Mouse (Mus musculus) hindbrain, embryonic 16.5 days (tissue): ENCODE measurements at regions not wholly inside any gene's neighbourhood (a gene's known extent, or its start where the extent isn't known, plus 50 kb on each side); places are given as distances from the start of the nearest gene placed in this dataset.

Source experiments
- ATAC-seq: fragments of 200-750 bp; cut with Nextera tagmentation; 2 replicates; pipeline ENCODE4 v1.8.0; 2017; ENCODE audit warnings: moderate TSS enrichment, moderate library complexity
- H3K27ac ChIP-seq: fragments of 300-500 bp; sonication (generic); 2 replicates; pipeline ENCODE4 v1.5.1; 2014; ENCODE audit warnings: low read depth, mild to moderate bottlenecking, control low read depth, low read length, moderate library complexity
- H3K27me3 ChIP-seq: fragments of 300-500 bp; sonication (generic); replicated peaks from 2 replicates; pipeline ENCODE4 v1.6.1; 2014; ENCODE audit warnings: low read length; ENCODE audit not compliant: control insufficient read depth, insufficient read depth
- H3K36me3 ChIP-seq: fragments of 300-500 bp; sonication (generic); 2 replicates; pipeline ENCODE4 v1.6.1; 2014; ENCODE audit warnings: mild to moderate bottlenecking, low read length, moderate library complexity, mixed read lengths; ENCODE audit not compliant: control insufficient read depth, insufficient read depth
- H3K4me1 ChIP-seq: fragments of 300-500 bp; sonication (generic); 2 replicates; pipeline ENCODE4 v1.6.1; 2014; ENCODE audit warnings: low read depth, low read length; ENCODE audit not compliant: control insufficient read depth, insufficient read depth
- H3K4me2 ChIP-seq: fragments of 300-500 bp; sonication (generic); 2 replicates; pipeline ENCODE4 v1.6.1; 2014; ENCODE audit warnings: mild to moderate bottlenecking, low read length, control low read depth, moderate library complexity
- H3K4me3 ChIP-seq: fragments of 300-500 bp; sonication (generic); 2 replicates; pipeline ENCODE4 v1.5.1; 2014; ENCODE audit warnings: mild to moderate bottlenecking, low read length, control low read depth, moderate library complexity
- H3K9ac ChIP-seq: fragments of 300-500 bp; sonication (generic); 2 replicates; pipeline ENCODE4 v1.6.1; 2014; ENCODE audit warnings: low read depth, mild to moderate bottlenecking, control low read depth, low read length, moderate library complexity
- H3K9me3 ChIP-seq: fragments of 300-500 bp; sonication (generic); 2 replicates; pipeline ENCODE4 v1.6.1; 2014; ENCODE audit warnings: mild to moderate bottlenecking, low read length, moderate library complexity; ENCODE audit not compliant: control insufficient read depth
- WGBS: fragments of 180-500 bp; shearing (Covaris S2); extraction: QIAGEN DNeasy Blood & Tissue Kit; methylation state at CpG from one replicate; pipeline ENCODE4 v1.1.7; 2014; 5-methylcytosine and 5-hydroxymethylcytosine counted together

DNA sequence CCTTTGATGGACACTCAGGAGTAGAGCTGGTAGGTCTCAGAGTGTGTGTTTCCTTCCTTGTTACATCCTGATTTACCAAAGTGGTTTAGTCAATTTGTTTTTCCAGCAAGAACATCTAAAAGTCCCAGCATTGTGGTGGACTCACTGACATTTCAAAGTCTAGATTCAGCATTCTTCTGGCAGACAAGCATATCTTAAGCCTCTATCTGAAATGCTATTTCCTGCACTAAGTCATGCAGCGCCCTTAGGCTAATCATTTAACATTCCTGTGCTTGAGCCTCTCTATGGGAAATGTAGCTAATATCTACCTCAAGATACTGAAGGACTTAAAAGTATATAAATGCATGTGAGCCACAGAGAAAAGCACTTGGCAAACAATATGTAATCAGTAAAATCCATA, 3050.3 kb upstream of the Lrrc6 start:
- Histone ChIP-seq H3K9me3 (no peaks in the 10 kb centered on the region), H3K4me2 (no peak overlapping the region), H3K4me3 (no peak overlapping the region), H3K36me3 (no peaks in the 10 kb centered on the region), H3K4me1 (0 out of 2 replicates have a peak, but pooled peaks cover 3% of the 10 kb centered on the region), H3K27ac (no peak overlapping the region), H3K9ac (no peak overlapping the region), H3K27me3 (no peaks in the 10 kb centered on the region)
- 79% methylated on average over 1 of the region's 1 CpGs for WGBS
- no peak for ATAC-seq

DNA sequence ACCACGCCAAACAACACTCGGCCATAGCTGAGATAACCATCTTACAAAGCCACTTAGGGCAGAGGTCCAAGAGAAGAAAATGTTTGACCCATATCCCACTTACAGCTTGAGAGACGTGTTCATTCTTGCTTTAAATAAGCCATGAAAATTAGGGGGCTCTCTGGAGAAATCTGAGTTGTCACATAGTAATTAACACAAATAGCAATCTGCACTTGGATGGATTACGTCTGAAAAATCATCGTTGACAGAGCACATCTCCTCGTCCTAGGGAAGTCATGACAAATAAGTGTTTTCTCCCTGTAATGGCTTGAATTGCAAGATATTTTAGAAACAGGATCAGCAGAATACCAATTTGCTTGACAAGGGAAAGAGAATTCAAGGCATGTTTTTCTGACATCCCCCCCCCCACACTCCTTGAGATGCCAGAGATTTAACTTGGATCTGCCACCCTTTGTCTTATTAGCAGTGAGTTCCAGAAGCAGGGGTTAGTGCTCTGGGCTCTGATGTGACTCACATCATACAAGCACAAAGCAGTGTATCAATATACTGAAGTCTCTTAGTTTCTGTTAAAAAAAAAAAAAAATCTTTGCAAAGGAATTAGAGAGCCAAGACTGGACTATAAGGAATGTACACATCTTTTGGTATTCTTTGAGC, 3025.9 kb upstream of the Lrrc6 start:
- H3K27ac ChIP-seq = no peak overlapping the region
- ATAC-seq = no peak; the same call in 1 of the 2 replicates
- 49% methylated on average over 6 of the region's 6 CpGs for whole genome bisulfite sequencing
- H3K36me3 ChIP-seq = no peaks in the 10 kb centered on the region
- no peak overlapping the region for H3K9ac ChIP-seq
- no peak overlapping the region for H3K4me2 ChIP-seq
- no peaks in the 10 kb centered on the region for H3K9me3 ChIP-seq
- H3K4me3 ChIP-seq = no peak overlapping the region
- H3K27me3 ChIP-seq = no peaks in the 10 kb centered on the region
- no peaks in the 10 kb centered on the region for H3K4me1 ChIP-seq

DNA sequence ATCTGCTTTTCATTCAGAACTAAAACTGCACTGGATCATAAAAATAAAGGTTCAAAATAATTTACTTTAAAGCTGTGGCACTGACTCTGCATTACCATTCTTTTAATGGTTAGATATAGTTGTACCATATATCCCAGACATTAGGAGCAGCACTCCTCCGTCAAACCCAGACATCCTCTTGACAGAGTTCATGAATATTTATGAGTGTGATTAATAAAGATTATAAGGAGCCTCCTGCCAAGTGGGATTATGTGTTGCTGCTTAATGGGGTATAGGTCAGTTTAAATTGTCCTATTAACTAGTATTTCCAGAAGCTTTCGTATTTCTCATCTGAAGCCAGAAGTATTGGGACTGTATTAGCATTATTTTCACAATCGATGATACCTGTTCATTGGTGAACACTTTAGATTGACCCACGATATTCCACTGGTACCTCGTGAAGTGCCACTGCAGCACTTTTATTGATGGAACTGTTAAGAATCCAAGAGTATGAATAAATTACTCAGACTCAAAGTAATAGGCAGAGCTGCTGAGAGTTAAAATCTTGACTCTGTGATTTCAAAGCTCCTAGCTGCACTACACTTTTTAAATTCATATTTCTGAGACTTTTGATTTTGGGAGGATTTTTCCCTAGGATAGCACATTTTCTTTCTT, 2983.8 kb upstream of the Lrrc6 start:
- no peaks in the 10 kb centered on the region for H3K4me1 ChIP-seq
- no peak overlapping the region for H3K9ac ChIP-seq
- no peaks in the 10 kb centered on the region for H3K36me3 ChIP-seq
- no peak for ATAC-seq
- no peak overlapping the region for H3K27ac ChIP-seq
- 48% methylated on average over 5 of the region's 5 CpGs for WGBS
- H3K4me3 ChIP-seq = no peak overlapping the region
- H3K27me3 ChIP-seq = no peaks in the 10 kb centered on the region
- H3K4me2 ChIP-seq = no peak overlapping the region
- H3K9me3 ChIP-seq = no peaks in the 10 kb centered on the region

DNA sequence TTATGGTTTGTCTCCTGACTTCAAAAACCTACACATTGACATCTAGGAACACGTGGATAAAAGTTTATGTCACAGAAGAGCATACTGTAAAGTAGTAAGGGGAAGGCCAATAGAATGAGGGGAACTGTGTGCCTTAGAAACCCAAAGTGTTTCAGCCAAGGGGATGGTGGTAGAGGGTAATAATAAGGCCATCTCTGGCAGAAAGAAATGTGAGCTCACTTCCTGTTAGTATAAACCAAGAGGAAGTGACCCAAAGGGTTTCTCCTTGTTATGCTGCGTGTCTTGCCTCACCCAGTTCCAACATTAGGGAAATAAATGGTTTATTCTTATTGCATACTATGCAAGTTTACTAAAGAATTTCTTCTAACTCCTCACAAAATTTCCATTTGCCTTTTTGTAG, 2982.4 kb upstream of the Lrrc6 start:
- Histone ChIP-seq H3K9ac (no peak overlapping the region), H3K36me3 (no peaks in the 10 kb centered on the region), H3K9me3 (no peaks in the 10 kb centered on the region), H3K4me3 (no peak overlapping the region), H3K27ac (no peak overlapping the region), H3K27me3 (no peaks in the 10 kb centered on the region), H3K4me2 (no peak overlapping the region), H3K4me1 (no peaks in the 10 kb centered on the region)
- WGBS = 83% methylated on average over 2 of the region's 2 CpGs
- no peak for ATAC-seq

DNA sequence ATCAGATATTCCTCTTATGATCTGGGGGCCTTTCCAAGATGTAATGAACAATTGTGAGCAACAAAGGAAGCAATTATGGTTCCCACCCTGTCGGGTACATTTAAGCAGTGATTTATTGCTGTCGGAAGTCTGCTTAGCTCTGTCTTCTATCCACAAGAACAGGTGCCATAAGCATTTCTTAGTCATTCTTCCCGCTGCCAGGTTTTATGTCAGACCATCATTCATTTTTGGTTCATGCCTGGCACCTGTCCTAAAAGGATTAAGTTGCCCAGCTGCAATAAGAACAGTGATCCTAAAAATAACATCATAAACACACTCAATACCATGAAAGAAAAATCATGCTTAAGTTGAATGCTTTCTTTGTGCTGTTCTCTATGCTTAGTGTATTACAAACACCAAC, 2980.4 kb upstream of the Lrrc6 start:
- no peak for ATAC-seq
- 71% methylated on average over 3 of the region's 3 CpGs for WGBS
- H3K27me3 ChIP-seq = no peaks in the 10 kb centered on the region
- no peak overlapping the region for H3K27ac ChIP-seq
- no peaks in the 10 kb centered on the region for H3K36me3 ChIP-seq
- H3K9ac ChIP-seq = no peak overlapping the region
- no peaks in the 10 kb centered on the region for H3K4me1 ChIP-seq
- no peaks in the 10 kb centered on the region for H3K9me3 ChIP-seq
- no peak overlapping the region for H3K4me2 ChIP-seq
- no peak overlapping the region for H3K4me3 ChIP-seq

DNA sequence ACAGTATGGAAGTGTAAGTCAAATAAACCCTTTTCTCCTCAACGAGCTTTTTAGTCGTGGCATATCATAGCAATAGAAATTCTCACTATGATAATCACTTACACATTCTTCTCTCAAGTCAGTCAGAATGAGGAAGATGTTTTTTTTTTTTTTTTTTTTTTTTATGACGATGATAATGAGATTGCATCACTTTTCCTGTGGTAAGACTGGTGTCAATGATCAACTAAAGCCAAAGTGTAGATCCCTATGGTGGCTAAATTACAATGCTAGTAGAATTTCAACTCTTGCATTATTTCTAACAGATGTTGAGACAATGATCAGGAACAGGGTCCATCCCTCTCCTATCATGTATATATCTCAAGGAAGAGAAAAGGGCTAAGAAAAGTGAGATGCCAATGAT, 2976.3 kb upstream of the Lrrc6 start:
- H3K36me3 ChIP-seq = no peaks in the 10 kb centered on the region
- no peaks in the 10 kb centered on the region for H3K4me1 ChIP-seq
- H3K9me3 ChIP-seq = no peaks in the 10 kb centered on the region
- no peak overlapping the region for H3K9ac ChIP-seq
- WGBS = 92% methylated on average over 3 of the region's 3 CpGs
- no peaks in the 10 kb centered on the region for H3K27me3 ChIP-seq
- no peak overlapping the region for H3K4me3 ChIP-seq
- H3K27ac ChIP-seq = no peak overlapping the region
- no peak overlapping the region for H3K4me2 ChIP-seq
- no peak for ATAC-seq

DNA sequence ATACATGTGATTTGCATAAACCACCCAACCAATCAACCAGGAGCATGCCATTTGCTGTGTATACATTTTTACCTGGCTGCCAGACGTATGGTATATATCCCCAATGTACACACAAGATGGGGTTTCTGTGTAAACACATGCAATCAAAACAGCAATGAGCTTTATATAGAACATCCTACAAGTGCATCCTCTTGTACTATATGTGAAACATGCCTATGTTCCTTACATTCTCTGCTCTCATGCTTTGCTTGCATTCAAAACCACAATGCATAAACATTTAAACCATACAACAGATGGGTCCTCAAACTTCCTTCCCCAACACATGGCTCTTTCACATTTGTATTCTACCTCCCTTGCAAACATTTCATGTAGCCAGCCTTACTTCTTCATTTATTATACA, 2968.9 kb upstream of the Lrrc6 start:
- Histone ChIP-seq H3K4me2 (no peak overlapping the region), H3K4me1 (no peaks in the 10 kb centered on the region), H3K27me3 (no peaks in the 10 kb centered on the region), H3K9ac (no peak overlapping the region), H3K27ac (no peak overlapping the region), H3K4me3 (no peak overlapping the region), H3K9me3 (no peaks in the 10 kb centered on the region), H3K36me3 (no peaks in the 10 kb centered on the region)
- no peak for ATAC-seq
- WGBS = 89% methylated on average over 1 of the region's 1 CpGs

DNA sequence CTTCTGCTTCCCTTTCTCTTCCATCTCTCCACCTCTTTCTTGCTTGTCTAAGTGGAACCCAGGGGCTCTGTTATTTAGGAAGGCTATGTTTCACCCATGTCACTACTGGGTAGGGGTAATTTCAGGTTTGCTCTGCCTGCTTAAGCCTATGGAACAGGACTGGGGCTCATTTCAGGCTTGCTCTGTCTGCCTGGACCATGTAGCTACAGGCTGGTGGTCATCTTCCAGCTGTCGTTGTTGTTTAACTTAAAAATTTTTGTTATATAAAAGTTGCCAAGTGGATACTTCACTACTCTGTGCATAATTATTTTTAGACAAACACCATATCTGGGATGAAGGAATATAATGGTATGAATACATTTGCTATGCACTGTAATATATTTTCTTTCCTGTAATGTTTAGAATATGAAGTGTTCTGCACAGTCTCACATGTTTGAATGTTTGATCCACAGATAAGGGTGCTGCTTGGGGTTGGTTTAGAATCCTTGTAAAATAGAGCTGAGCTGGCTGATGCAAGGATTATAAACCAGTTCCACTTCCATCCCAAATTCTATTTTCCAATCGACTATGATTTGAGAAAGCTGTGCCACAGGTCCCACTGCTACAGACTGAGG, 2960.0 kb upstream of the Lrrc6 start:
- no peak for ATAC-seq
- no peak overlapping the region for H3K9ac ChIP-seq
- whole genome bisulfite sequencing = 79% methylated on average over 2 of the region's 2 CpGs

DNA sequence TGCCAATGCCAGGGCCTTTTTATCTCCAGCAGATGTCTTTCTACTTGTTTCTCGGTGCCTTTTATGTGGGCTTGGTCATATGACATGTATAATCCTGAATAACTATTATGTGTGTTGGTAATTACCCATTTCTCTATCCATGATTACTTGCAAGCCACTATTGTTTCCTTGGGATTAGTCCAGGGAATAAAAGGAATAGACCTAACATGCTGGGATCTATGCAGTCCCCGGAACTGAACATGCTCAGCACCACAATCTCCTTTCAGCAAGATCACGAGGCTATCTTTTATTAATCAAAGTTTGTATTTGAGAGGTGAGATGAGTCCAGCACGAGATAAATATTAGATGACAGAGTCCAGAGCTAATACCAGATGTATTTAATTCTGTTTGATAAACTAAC, 2956.8 kb upstream of the Lrrc6 start:
- no peaks in the 10 kb centered on the region; the same call in 1 of the 2 replicates for H3K4me1 ChIP-seq
- no peaks in the 10 kb centered on the region for H3K36me3 ChIP-seq
- H3K27me3 ChIP-seq = no peaks in the 10 kb centered on the region
- ATAC-seq = no peak
- no peak overlapping the region for H3K4me2 ChIP-seq
- H3K27ac ChIP-seq = no peak overlapping the region
- H3K9ac ChIP-seq = no peak overlapping the region
- H3K9me3 ChIP-seq = no peaks in the 10 kb centered on the region
- 62% methylated on average over 4 of the region's 4 CpGs for WGBS
- H3K4me3 ChIP-seq = no peak overlapping the region

More for the DNA sequence above, 2960.0 kb upstream of the Lrrc6 start:
- Histone ChIP-seq H3K36me3 (no peaks in the 10 kb centered on the region), H3K27me3 (no peaks in the 10 kb centered on the region), H3K4me2 (no peak overlapping the region), H3K27ac (no peak overlapping the region), H3K4me3 (no peak overlapping the region), H3K9me3 (no peaks in the 10 kb centered on the region), H3K4me1 (no peaks in the 10 kb centered on the region; the same call in 1 of the 2 replicates)
